Mouse (Mus musculus) C2C12 (cell line): Measurements from ENCODE around the gene Rbms3.

Source experiments
- CEBPB ChIP-seq: IDR thresholded peaks from one replicate; pipeline ENCODE4 v1.6.1; 2011; ENCODE audit warnings: low read depth, mild to moderate bottlenecking, control low read depth, moderate library complexity
- CTCF ChIP-seq: IDR thresholded peaks from one replicate; pipeline ENCODE4 v1.5.1; 2011; ENCODE audit not compliant: control insufficient read depth, insufficient read depth, insufficient read length
- MAX ChIP-seq: IDR thresholded peaks from one replicate; pipeline ENCODE4 v1.6.1; 2011; ENCODE audit warnings: mild to moderate bottlenecking, control low read depth
- MYOD1 ChIP-seq: IDR thresholded peaks from one replicate; pipeline ENCODE4 v1.6.1; 2011; ENCODE audit warnings: low read depth; ENCODE audit not compliant: control insufficient read depth, insufficient read length
- USF1 ChIP-seq: IDR thresholded peaks from one replicate; pipeline ENCODE4 v1.6.1; 2011; ENCODE audit warnings: low read depth, mild to moderate bottlenecking, control low read depth, moderate library complexity

DNA sequence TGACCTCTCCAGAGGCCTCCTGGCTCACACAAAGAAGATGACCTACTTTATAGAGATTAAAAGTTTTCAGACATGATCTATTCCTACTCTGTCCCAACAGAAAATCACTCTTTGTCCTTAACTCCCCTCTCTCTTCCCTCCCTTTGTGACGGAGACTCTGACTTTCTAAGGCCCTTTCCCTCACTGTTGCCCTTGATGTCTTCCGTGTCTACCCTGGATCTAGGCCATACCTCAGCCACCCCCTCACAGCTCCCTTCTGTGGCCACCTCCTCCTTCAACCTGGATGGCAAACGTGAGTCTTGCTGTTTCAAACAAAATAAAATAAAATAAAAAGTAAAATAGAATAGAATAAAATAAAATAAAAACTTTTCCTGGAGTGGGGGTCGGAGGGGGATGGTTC is 408.2 kb downstream of the Rbms3 start:
- TF ChIP-seq CTCF (no peak), CEBPB (no peak), USF1 (no peak), MAX (no peak), MYOD1 (no peak)
